Mouse (Mus musculus): ENCODE data around the gene Best1.
A peak's percentile ranks its signal among the peaks of the same experiment; 100 is the strongest.
"Not testable (repeated sequence)": the region's sequence is repeated elsewhere in the genome, so short reads cannot be mapped to it uniquely, and the experiment has no call there.

The Best1 gene

GRCm38 (mm10) chr19:9989171-9989883 is 12.1 kb downstream of the Best1 start:
- DNase-seq = no peak

GRCm38 (mm10) chr19:9987593-9987992 is 13.8 kb downstream of the Best1 start:
- no peak for DNase-seq

GRCm38 (mm10) chr19:9987192-9987591 is 14.2 kb downstream of the Best1 start:
- DNase-seq = no peak

GRCm38 (mm10) chr19:9985900-9986421 is 15.5 kb downstream of the Best1 start:
- DNase-seq = no peak

- DNase-seq = no peak
These were observed 16.1 kb downstream of the Best1 start for GRCm38 (mm10) chr19:9985190-9985899.

GRCm38 (mm10) chr19:9984111-9985055 is 17.1 kb downstream of the Best1 start:
- DNase-seq = no peak

GRCm38 (mm10) chr19:9982852-9983542 is 18.4 kb downstream of the Best1 start:
- DNase-seq = no peak

- DNase-seq = peak; percentile 96
These were observed 19.1 kb downstream of the Best1 start for GRCm38 (mm10) chr19:9982151-9982851.

GRCm38 (mm10) chr19:9981621-9982020 is 19.8 kb downstream of the Best1 start:
- no peak for DNase-seq

GRCm38 (mm10) chr19:9980258-9980657 is 21.2 kb downstream of the Best1 start, which contains the start of gene Fth1:
TSS of gene Fth1 (plus strand) at chr19:9980598.
- no peak for DNase-seq

GRCm38 (mm10) chr19:9979156-9979555 is 22.3 kb downstream of the Best1 start:
- DNase-seq = no peak

GRCm38 (mm10) chr19:9978431-9978951 is 22.9 kb downstream of the Best1 start:
- DNase-seq = no peak

GRCm38 (mm10) chr19:9977085-9977484 is 24.3 kb downstream of the Best1 start:
- DNase-seq = no peak

- DNase-seq = not testable (repeated sequence)
These were observed 26.6 kb downstream of the Best1 start for GRCm38 (mm10) chr19:9974853-9975252.

GRCm38 (mm10) chr19:9968081-9968787 is 33.2 kb downstream of the Best1 start:
- no peak for DNase-seq

- no peak for DNase-seq
These were observed 35.2 kb downstream of the Best1 start for GRCm38 (mm10) chr19:9966096-9966867.

- peak; percentile 39 for DNase-seq
These were observed 37.1 kb downstream of the Best1 start for GRCm38 (mm10) chr19:9964205-9964916.

GRCm38 (mm10) chr19:9960769-9961168 is 40.7 kb downstream of the Best1 start:
- no peak for DNase-seq

- DNase-seq = no peak
These were observed 43.5 kb downstream of the Best1 start for GRCm38 (mm10) chr19:9957965-9958364.
